Mouse (Mus musculus): ENCODE results near the gene Pdgfc.
A peak's percentile ranks its signal among the peaks of the same experiment; 100 is the strongest.
"Not testable (repeated sequence)": the region's sequence is repeated elsewhere in the genome, so short reads cannot be mapped to it uniquely, and the experiment has no call there.

The Pdgfc gene

DNA sequence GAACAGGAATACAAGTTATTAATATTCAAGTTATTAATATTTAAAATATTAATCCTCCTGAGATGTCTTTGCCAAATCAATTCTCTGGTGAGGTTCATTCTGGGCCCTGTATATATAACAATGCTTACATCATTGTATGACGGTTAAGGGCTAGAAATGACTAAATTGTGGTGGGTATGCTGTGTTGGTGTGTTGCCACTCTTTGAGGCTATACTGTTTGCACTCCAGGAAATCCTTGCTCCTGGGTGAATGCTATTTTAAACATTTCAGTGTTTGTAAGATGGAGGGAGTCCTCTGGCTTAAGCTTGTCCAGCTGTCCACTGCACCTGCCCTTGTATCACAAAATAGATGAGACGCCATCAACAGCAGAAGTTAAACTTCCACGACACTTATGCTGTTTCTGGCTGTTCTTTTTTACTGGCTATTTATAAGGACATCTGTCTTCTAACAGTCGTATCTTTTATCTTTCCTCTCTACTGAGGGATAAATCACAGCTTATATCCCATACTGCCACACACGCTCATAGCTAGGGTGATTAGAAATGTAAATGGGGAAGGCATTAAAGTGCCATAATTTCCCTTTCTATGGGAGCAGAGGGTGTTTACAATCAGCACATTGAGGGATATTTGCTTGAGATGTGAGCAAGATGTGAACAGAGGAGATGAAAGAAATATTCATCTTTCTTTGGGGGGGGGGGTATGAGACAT is 9.3 kb downstream of the Pdgfc start:
- DNase-seq (ENCODE audit: low spot score): no peak

DNA sequence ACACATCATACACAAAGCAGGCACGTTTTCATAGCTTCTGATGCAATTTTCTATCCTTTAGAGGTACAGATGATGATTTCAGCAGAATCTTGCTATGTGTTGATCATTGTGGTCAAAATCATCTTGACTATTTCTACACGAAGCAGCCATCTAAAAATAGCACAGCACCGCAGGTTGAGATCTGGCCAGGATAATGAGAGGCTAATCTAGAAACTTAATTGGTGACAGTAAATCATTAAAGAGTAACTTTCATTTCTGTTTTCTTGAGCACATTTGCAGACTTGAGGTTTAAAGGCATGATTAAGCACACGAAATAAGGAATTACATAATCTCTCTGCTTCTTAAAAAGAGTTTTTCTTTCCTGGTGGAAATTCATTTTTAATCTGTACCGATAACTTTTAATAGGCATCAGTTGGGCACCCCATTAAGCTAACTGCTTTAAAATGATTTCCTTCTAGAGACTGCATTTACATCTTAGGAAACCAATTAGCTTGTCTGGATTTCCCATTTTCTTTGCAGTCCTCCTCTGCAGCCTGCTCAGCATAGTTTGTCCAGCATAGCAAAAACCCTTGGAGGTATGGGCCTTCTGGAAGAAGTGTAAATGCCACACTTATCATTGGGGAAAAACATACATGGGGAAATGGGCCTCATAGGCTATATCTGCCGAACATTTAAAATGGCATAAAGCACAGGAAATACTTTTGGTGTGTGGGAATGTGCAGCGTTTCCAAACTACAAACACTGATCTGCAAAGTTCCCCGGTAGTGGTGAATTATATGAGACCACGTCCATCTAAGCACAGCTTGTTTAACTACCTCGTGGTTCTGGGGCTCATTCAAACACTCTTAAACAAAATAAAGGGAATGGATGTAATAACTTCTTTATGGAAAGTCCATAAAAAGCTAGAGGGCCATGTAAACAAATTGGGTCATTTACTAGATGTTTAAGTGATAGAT is 10.7 kb downstream of the Pdgfc start:
- no peak for DNase-seq (ENCODE audit: low spot score)

DNA sequence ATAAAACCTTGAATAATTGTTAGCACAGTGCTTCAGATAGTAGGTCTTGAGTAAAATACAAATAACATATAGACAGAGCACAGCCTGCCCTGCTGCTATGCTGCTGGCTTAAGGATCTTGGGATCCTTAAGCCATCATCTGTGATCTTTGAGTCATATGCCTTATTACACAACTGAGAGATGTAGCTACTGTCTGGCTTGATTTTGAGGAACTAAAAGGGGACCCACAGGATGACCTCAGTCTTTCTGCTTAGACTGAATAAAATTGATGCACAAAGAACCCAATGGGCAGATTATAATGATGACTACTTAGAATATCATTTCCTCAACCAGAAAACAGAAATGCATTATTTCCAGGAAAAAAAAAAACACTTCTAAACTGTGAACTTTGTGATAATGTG is 15.3 kb downstream of the Pdgfc start:
- no peak for DNase-seq (ENCODE audit: low spot score)

DNA sequence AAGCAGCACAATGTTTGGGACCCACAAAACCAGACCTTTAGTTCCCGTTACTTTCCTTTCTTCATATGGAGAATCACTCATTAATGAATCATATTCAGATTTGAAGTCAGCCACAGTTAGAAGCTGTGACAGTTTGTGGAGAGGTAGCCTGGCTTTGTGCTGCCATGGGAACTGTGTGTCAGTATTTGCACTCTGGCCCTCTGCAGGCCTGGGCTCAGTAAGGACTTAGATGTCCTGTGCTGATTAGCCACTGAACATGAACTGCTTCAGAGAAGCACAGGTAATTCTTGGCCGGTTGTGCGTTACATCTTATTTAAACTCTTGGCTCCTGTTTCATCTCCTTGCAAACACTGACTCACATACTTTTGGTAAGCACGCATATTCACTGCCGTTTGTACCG is 16.2 kb downstream of the Pdgfc start:
- no peak for DNase-seq (ENCODE audit: low spot score)

DNA sequence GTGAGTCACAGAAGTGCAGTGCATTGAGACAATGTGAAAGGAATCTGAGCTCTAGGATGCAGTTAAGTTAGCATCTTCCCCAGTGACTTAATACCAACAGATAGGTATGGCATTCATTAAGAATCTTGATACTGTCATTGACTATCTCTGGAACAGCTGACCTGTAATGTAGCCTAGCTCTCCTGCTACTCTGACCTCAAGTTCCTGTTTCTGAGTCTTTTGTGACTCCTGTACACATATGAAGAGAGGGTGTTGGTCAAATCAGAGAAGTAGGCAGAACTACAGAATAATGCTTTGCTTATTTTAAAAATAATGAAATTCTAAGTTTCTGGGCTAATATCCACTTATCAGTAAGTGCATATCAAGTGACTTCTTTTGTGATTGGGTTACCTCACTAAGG is 17.9 kb downstream of the Pdgfc start:
- no peak for DNase-seq (ENCODE audit: low spot score)

DNA sequence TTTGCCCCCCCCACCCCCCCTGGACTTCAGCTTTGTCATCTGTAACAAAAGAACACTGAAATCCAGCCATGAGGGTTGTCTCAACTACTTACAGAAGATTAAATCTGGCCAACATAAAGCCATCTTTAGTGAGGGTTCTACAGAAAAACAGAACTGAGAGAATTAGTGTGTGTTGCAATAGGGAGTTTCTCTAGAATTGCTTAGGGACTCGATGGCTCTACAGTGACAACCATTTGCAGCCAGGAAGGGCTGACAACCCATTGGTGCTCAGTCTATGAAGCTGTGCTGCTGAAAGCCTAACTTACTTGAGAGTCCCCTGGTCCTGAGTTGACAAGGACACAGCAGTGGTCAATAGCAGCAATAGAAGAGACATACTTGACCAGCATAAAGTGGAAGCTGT is 21.5 kb downstream of the Pdgfc start:
- DNase-seq (ENCODE audit: low spot score): no peak

DNA sequence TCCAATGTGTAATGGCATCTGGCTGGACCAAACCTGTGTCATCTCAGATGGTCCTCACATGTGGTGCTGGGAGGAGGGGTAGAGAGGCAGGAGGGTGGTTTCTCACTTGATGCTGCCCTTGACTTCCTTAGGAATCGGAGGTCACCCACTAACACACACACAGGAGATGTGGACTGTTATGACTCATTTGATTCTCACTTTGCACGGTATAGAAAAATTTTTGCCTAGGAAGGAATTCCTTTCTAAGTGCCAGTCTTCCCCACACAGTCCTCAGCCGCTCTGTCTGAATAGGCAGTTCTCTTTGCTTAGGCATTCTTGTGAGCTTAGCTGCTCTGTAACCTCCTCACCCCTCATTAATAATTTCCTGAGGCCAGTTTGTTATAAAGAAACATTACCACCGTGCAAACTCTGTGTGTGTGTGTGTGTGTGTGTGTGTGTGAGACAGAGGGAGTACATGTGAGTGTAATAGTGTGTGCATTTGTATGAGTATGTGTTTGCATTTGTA is 22.4 kb downstream of the Pdgfc start:
- DNase-seq (ENCODE audit: low spot score): peak; percentile 46

DNA sequence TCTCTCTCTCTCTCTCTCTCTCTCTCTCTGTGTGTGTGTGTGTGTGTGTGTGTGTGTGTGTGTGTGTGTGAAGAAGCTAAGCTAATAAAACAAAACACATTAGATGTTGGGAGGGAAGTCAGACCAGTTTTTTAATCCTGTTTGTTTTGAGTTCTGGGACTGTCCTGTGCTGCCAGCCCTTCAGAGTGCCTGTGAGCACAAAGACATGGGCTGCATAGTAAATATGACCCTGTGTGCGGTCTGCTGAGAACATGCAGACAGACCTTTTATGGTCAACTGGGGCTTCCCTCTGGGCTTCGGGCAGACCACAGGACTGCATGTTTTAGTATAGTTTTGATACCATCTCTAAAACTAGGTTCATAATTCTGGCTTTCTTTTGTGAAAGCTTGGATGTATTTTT is 32.3 kb downstream of the Pdgfc start:
- no peak for DNase-seq (ENCODE audit: low spot score)

DNA sequence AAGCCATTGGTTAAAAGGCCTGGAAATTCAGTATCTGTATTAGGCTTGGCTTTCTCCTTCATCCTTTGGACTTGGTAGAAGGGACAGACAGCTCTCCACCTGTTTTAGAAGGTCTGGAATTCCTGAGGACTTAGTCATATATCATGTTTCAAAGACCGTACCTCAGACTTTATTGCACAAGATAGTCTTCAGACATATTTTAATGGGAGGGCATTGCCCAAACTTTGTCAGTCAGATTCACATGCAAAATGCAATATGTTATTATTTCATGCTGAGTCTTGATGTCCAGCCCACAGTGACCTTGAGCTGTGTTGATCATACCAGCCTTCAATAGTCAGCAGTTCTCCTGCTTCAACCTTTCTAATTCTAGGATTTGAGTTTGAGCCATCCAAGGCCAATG is 64.9 kb downstream of the Pdgfc start:
- no peak for DNase-seq (ENCODE audit: low spot score)

DNA sequence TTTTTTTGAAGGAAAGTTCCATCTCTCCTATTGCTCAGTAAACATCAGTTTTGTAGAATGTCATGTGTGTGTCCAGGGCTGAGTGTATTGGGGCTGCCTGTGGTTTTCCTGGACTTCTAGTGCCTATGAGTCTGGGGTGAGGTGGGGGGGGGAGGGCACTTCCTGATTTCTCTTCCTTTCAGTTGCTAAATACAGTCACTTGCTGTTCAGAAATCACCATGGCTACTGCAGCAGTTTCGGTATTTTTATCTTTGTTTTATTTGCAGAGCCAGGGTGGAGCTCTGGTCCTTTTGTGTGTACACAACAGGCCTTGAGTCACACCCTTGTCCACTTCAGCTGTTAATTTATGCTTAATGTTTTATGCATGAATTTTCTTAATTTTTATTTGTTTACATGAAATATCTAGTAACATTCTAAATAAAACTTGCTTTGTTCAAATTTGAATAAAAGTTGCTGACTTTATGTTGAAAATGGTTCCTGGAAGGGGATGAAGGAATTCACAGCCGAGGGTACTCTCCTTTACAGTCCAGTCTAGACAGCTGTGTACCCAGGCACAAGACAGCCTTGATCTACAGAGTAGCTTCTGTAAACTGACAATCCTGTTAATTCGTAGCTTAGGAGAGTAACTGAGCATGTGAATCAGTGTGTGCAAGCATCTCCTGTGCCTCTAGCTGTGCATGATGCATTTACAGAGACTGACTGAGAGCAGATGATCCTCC is 66.1 kb downstream of the Pdgfc start:
- DNase-seq (ENCODE audit: low spot score): peak; percentile 36

DNA sequence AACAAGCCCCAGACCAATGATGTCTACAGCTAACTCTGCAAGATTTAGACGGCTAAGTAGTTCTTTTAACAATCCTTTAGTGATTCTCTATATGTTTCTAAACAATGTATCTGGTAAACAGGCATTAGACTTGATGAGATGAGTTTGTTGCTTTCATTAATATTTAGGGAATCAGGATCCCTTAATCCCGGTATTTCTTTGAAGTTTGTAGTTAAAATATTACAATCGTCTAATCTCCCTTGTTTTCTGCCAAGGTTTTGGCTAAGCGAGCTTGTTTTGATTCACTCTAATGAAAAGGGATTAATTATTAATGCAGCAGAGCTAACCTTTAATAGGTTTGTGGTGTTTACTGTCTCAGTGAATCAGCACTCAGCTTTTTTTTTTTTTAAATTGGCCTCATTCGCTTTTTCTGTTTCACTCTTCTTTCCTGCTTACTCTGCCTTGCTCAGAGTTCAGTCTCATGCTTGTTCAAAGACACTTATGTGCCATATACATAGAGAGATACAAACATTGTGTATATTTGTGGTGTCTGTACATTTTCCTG is 66.7 kb downstream of the Pdgfc start:
- no peak for DNase-seq (ENCODE audit: low spot score)

DNA sequence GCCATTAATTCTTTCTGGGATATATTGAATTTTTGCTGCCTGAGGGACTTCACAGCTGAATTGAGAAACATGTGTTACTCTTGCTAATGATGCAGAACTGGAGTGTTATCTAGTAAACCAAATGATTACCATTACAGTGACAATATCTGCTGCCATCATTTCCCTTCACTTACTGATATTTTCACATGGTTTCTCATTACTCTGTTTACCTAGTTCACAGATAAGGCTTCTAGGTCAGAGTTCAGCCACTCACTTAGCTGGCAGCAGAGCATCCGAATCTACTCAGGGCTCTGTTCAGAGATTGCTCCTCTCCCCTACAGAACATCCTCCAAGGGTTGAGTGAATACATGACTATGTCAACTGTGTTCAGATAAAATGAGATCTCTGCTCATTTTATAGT is 71.3 kb downstream of the Pdgfc start:
- DNase-seq (ENCODE audit: low spot score): no peak

DNA sequence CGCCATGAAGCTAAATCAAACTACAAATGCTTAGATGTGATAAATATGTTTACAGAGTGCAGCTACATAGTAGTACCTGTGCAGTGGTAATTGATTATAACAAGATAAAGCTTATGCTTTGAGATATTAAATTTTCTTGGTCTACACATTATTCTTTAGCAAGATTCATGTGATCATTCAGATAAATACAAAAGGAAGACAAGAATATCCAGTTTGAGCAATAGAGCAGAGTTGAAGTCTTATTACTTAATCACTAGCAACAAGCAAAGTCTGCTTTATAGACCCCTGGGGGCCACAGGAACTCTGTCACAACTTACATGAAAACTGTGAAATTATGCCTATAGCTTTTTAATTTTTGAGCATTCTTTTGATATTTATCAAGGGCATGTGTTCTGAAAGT is 74.8 kb downstream of the Pdgfc start:
- DNase-seq (ENCODE audit: low spot score): no peak

DNA sequence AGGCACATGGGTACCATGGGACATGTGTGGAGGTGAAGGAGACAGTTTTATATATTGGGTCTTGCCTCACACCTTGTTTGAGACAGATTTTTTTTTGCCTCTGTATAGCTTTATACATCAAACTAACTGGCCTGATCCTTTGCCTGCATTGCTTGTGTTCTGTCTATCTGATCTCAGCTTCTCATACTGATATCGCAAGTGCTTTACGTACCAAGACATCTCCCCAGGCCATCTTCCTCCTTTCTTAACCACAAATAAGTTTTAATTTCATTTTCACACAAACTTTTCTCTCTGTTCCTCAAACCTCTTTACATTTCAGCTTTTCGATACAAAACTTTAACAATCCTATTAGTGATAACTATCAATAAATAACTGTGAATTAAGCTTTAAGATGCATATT is 76.7 kb downstream of the Pdgfc start:
- DNase-seq (ENCODE audit: low spot score): no peak

DNA sequence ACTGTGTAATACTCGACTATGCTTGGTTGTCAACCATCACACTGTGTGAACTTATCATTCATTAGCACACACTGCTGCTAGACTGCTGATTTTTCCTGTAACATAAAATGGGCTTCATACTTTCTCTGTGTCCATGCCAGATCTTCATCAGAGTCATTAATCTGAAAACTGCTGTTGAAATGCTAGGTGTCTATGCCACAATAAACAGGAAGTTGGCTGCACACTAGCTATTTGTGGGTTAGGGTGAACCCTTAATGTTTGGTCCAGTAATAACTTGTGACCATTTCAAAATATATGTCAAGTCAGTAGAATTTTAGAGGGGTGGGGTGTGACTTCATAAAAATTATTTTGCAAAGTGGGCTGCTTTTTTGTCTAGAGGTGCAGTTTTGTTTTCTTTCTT is 84.4 kb downstream of the Pdgfc start:
- no peak for DNase-seq (ENCODE audit: low spot score)

DNA sequence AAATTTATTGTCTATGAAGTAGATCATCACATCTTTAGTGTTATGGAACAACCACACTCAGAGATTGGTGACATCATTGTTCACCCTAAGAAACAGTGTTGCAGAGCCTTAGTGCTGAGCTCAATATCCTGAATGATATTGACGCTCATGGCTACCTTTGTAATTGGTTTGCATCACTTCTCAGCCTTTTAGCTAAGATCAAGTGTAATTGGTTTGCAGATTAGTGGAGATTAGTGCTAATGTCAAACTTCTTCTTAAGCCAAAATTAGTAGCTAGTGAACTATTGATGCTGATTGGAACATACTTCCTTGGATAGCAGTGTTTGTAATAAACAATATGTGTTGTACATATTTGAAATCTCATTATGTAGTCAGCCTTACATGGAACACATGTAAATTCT is 85.5 kb downstream of the Pdgfc start:
- no peak for DNase-seq (ENCODE audit: low spot score)

DNA sequence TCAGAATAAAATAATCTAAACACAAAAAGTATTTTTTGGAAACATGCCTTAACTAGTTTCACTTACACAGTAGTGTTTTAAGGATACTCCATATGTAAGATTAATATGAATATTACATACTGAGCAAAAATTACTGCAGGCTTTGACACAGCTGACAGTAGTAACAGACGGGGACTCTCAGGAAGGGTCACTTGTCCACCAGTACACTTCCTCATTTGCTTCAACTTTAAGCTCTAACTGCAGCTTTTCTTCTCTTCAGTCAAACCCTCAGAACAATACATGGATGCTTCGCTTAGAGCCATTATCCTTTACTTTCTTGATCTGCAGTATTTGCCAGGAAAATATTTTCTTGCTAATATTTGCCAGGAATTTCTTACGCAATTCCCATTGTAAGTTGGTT is 87.2 kb downstream of the Pdgfc start:
- DNase-seq (ENCODE audit: low spot score): no peak

DNA sequence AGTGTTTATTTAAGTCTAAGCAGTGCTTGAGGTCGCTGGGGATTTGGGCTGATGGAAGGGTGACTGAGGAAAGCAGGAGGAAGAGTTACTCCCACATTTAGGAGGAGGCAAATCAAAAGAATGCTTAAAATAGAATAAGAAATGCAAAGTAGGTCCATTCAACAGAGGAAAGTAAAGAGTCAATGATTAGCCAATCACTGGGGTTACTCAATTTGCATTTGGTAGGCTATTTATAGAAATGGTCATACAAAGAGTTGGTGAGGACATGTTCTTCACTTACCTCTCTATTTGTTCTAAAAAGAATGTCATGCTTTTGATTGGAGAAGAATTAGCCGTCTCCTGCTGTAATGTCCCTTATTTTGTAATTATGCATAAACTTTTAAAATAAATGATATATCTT is 90.8 kb downstream of the Pdgfc start:
- DNase-seq (ENCODE audit: low spot score): no peak

DNA sequence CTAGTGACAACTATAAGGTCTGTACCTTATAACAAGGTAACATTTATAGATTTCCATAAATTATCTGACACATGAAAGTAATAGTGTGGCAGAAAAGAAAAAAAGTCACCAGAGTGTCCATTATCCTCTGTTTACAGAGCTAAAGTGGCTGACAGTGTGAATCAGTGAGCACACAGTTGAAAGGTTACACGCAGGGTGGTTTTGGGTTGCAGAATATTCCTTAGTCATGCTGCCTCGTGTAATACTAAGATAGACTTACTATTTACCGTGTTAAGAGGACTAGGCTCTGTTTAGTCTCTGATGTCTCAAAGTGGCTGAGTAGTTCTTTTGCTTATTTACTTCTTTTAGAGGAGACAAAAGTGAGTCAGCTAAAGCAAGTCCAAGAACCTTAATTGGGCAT is 100.8 kb downstream of the Pdgfc start:
- DNase-seq (ENCODE audit: low spot score): peak; percentile 7

DNA sequence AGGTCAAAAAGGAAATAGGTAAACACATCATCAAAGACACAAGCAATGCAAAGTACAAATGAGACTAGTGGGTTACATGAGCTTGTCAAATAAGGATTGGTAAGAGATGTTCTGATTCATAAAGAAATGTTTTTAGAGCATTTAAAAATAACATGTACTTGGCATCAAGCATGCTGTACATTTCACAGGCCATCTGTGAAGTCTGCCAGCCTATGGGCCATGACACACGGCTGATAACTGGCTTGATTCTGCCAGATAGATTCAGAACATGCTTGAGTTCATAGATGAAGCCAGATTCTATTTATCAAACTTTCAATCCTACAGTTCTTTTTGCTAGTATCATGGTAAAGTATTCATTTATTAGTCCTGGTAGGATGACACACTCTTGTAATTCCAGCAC is 101.8 kb downstream of the Pdgfc start:
- DNase-seq (ENCODE audit: low spot score): not testable (repeated sequence)

DNA sequence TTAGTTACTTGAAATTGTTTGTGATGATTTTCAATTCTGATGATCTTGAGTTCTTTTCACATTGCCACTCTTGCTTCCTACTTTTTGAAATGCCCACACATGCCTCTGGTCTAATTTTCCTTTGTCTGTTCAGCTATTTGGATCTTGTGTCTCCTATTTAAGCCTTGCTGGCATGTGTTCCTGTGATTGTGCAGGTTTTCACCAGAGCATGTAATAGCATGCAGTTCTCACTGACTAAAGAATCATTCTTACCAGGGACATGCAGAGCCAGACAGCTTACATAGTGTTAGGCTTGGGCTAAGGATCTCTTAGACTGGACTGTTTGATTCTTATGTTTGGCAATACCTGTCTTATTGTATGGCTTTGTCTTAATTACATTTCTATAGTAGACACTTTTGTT is 107.5 kb downstream of the Pdgfc start:
- DNase-seq (ENCODE audit: low spot score): no peak

DNA sequence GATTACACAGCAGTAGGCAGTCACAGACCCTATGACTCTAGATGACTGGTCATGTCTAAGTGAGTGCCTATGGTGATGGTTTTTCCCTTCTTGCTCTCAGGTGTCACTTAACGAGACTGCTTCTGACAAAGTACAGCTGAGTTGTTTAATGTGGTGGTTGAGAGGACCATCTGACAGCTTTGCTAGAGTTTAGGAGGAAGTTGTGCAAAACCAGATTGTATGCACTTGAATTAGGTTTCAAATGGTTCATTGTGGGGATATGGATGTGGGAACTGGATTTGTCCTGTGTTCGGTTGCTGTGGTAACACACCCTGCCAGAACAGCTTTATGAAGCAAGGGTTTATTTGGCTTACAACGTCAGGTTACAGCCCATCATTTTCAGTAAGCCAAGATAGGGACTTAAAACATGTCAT is 112.9 kb downstream of the Pdgfc start:
- DNase-seq (ENCODE audit: low spot score): peak; percentile 14
